Mouse (Mus musculus) layer of hippocampus, adult 9-10 months (tissue): ENCODE data around the gene Gnai2.

Source experiments
- DNase-seq: peaks from one replicate; pipeline ENCODE4 v3.0.0; 2022; ENCODE audit warnings: low spot score

The Gnai2 gene

GRCm38 (mm10) chr9:107609433-107609830 is 25.7 kb downstream of the Gnai2 start:
- DNase-seq: no peak

DNA sequence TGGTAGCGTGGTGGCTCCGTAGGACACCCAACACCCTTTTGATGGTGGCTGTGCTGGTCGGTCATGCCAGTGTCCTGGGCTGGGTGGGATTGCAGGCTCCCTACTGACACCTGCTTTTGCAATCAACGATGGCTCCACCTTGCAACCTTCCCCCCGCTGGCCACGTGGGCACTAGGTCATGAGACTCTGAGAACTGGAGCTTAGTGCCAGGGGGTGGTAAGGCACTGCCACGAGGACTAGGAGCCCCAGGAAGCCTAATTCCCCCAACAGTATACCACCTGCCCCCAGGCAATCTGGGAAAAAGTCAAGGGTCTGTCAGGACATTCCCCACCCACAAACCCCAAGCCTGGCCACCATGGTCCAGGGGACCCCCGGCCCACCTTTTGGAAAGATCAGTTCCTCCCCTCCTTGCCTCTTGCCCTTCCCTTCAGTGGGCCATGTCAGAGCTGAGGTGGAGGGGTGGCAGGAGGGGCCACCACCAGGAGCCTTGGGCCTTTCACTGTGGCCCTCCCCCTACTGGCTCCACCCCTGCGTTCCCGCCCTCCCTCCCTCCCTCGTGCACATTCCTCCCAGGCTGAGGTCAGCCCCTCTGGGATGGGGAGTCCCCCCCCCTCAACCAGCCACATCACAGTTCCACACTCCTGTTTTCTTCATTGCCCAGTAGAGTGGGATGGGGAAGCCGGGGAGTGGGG is 26.3 kb downstream of the Gnai2 start, which contains the start of gene Sema3b:
Gene Sema3b (minus strand): TSS at position 489 of the 692 bp plus-strand sequence.
- no peak for DNase-seq

GRCm38 (mm10) chr9:107607653-107608245 is 27.4 kb downstream of the Gnai2 start:
- DNase-seq: no peak

GRCm38 (mm10) chr9:107607036-107607435 is 28.1 kb downstream of the Gnai2 start:
- DNase-seq: no peak

GRCm38 (mm10) chr9:107606591-107606990 is 28.6 kb downstream of the Gnai2 start:
- no peak for DNase-seq

DNA sequence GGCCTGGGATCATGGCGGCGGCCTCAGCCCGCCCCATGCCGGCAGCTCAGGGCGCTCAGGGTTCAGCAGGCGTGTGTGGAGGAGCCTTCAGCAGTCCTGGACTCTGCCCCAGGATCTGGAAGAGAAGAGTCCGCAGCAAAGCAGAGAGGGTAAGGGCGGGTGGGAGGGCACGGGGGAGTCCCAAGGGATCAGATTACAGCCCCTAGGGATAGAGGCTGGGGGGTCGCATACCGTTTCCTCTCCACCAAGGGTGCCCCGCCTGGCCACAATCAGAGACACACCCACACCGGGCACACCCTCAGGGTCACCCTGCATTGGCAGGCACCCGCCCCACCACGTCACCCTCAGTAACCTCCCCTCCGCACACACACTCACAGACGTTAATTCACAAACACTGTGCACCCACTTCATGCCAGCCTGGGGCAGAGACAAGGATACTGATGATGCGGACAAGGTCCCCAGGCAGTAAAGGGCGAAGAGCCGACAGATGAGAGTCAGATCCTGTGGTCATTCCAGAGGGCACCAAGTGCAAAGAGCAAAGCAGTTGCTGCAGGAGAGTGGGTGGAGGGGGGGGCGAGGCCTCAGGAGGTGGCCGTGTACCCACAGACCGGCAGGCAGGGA is 30.0 kb downstream of the Gnai2 start:
- DNase-seq: no peak

DNA sequence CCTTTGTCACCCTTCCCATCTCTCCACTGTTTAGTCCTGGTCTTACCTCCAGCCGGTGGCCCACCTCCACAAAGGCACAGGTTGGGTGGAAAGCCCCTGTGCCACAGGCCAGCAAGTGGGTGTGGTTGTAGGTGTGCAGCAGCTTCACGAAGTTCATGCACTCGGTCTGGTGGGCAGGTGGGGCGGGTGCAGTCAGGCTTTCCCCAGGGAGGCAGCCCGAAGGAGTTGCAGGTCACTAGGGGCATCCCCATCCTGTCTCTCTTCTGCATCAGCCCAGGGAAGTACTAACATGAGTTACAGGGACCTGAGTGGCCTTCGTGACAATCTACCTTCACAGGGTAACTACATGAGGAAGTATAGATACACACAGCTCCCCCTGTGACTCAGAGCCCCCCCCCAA is 31.9 kb downstream of the Gnai2 start:
- no peak for DNase-seq

GRCm38 (mm10) chr9:107602068-107602648 is 33.0 kb downstream of the Gnai2 start:
- DNase-seq: peak; percentile 87

DNA sequence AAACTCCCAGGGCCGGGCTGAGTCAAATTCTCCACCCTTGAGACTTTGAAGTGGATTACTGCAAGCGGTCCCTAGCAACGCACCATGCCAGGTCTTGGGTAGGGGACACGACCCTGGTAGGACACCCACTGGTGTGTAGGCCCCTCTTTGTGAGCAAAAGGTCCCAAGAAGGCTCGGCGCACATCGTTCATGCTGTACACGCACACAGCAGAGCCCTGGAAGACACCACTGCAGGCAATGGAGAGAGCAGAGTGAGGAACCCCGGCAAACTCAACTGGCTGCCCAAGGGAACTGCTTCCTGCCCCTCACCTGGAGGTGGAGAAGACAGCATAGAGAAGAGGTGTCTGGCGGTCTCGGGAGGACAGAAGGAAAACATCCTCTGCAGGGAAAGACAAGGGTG is 33.9 kb downstream of the Gnai2 start:
- DNase-seq: no peak

- no peak for DNase-seq
Measured at GRCm38 (mm10) chr9:107600745-107601144, 34.4 kb downstream of the Gnai2 start.

DNA sequence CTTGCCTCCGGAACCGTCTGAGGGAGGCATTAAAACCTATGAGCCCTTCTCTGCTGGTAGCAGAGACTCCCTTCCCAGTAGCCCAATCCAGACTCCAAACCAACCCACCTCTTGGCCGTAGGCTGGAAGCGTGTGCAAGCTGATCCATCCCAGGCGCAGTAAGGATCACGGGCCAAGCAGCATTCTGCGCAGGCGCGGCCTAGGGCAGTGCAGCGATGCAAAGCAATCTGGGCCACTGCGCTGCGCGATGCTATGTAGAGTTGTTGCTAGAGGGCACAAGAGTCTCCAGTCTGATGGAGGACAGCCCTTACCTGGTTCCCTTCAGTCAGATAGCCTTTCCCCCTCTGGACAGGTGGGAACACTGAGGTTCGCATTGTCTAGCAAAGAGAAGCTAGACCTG is 35.3 kb downstream of the Gnai2 start:
- DNase-seq: no peak

GRCm38 (mm10) chr9:107599433-107599832 is 35.7 kb downstream of the Gnai2 start:
- DNase-seq: no peak

DNA sequence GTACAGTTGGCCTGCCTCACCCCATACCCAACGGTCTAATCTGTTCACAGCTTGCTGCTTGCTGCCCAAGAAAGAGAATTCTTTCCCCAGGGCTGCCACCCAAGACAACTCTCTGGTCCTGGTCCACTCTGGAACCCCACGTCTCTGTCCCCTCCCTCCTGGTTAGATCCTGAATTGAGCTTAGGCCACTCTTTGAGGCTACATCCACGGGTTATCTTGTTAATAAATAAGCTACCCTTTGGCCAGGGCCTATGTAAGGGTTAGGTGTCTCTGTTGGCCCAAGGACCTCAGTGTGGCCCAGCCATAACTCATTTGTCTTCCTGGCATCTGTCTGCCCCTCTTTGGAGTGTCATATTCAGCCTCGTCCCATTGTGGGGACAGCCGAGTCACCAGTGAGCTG is 36.8 kb downstream of the Gnai2 start:
- no peak for DNase-seq

DNA sequence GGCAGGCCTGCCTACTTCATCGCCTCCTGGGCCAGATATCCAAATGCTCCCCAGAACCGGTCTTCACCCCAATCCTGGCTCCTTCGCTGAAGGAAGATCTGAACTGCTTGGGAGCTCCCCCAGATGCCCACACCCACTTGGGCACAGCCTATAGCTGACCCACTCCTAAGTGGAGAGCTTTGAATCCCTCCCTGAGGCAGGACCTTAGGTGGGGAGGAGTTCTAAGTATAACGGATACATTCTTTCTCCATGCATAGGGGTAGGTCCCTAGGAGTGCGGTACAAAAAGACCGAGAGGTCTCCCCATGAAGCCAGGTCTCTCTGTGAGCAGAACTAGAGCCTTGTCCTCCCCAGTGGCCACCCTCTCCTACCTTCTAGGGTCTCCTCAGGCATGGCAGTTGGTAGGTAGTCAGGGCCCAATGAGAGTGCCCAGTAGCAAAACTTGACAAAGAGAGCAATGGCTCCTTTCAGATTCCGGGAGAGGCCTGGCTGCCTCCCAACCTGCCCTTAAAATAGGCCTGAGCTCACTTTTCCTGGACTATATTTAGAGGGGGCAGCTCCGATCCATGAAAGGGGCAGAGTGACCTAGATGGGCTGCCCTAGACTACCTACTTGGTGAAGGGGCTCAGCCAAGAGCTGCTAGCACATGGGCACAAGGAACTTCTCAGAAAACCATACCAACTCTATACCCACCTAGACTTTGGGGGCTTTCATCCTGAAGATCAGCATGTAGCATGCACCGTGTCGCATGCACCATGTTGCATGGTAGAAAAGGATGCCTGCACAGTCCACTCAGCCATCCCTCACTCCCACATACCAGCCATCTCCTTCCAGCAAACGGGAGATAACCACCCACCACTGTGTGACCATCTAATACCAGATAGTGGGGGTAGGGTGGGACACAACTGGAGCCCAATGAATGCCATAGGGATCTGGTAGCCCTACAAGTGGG is 38.3 kb downstream of the Gnai2 start:
- DNase-seq: no peak

GRCm38 (mm10) chr9:107594281-107595062 is 40.7 kb downstream of the Gnai2 start:
- no peak for DNase-seq

- no peak for DNase-seq
Measured at GRCm38 (mm10) chr9:107593101-107593976, 41.8 kb downstream of the Gnai2 start.

DNA sequence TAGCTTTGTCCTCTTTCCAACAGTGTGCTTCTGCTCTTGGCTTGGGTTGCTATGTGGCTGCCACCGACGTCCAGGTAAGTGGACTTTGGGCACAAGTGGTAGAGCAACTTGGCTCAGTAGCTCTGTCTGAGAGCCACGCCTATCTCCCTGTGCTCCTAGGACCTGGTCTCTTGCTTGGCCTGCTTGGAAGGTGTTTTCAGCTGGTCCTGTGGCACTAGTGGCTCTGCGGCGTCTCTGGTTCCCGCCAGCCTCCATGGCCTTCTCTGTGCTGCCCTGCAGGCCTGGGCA is 44.5 kb downstream of the Gnai2 start:
- no peak for DNase-seq

GRCm38 (mm10) chr9:107590058-107590772 is 45.0 kb downstream of the Gnai2 start:
- DNase-seq: no peak

- no peak for DNase-seq
Measured at GRCm38 (mm10) chr9:107587833-107588639, 47.1 kb downstream of the Gnai2 start.
